Mouse (Mus musculus) skeletal muscle tissue, postnatal 0 days (tissue): Measurements from ENCODE around the gene Csnk1g1. TPM values are rescaled to one million over a fixed set of nuclear protein-coding genes. Genes with fewer than 3 reads are reported as not detected.

Source experiments
- polyA plus RNA-seq: library from polyadenylated mRNA; unstranded; fragments of >200 nt; fragmentation: Nextera tagmentation; extraction: Ambion mirVana; gene quantifications from 2 replicates; pipeline ENCODE4 v1.2.1, GENCODE M21; 2015

The Csnk1g1 gene
- polyA plus RNA-seq, result 4.7 and 5.7 TPM in 2 replicates

GRCm38 (mm10) chr9:65908394-65909300 lies at the start of gene Csnk1g1, which contains the start of gene Trip4:
Gene Csnk1g1 (plus strand): TSS chr9:65908924.
Gene Trip4 (minus strand): TSS chr9:65908794.

GRCm38 (mm10) chr9:65890143-65890628 lies 18.5 kb upstream of the Csnk1g1 start, which contains the start of gene Pclaf:
Gene Pclaf (plus strand): TSS chr9:65890237.

GRCm38 (mm10) chr9:66059583-66060307 lies 151.0 kb downstream of the Csnk1g1 start, which contains the start of gene Ppib:
Gene Ppib (plus strand): TSS chr9:66060222.

DNA sequence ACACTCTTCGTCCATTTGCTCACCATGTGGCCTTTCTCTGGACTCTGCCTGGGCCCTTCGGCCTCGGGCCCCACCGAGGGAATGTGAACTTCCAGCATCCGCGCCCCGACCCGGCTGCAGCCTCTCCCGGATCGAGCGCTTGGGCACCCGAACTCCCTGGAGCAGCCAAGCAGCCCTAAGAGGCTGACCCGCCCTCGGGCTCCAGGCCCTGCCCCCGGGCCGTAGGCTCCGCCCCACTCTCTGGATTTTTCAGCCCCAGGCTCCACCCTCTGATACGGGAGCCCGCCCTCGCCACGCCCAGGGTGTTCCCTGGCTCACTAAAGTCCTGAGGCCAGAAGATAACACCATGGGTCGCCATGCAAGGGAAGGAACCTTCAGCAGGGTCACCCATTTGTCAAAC lies 160.9 kb downstream of the Csnk1g1 start, which contains the start of gene Snx22:
TSS of gene Snx22 (minus strand) at position 137 of the 400 bp plus-strand sequence.

Other genes starting within 250 kb of the Csnk1g1 start
- 250 and 270 TPM in 2 replicates for gene Oaz2, start 240.9 kb upstream of the Csnk1g1 start, polyA plus RNA-seq
- 2.6 and 2.9 TPM in 2 replicates for gene Zfp609, start 81.4 kb upstream of the Csnk1g1 start, polyA plus RNA-seq
- gene Pclaf, start 18.7 kb upstream of the Csnk1g1 start, polyA plus RNA-seq, result 23.7 and 33.2 TPM in 2 replicates
- 14.0 and 15.6 TPM in 2 replicates for gene Trip4, start 130 bp upstream of the Csnk1g1 start, polyA plus RNA-seq
- gene Ppib, start 151.3 kb downstream of the Csnk1g1 start, polyA plus RNA-seq, result 306 and 390 TPM in 2 replicates
- 0.77 and 1.2 TPM in 2 replicates for gene Snx22, start 160.8 kb downstream of the Csnk1g1 start, polyA plus RNA-seq
- 75.9 and 83.1 TPM in 2 replicates for gene Snx1, start 217.7 kb downstream of the Csnk1g1 start, polyA plus RNA-seq
- gene Ciao2a, start 217.7 kb downstream of the Csnk1g1 start, polyA plus RNA-seq, result 99.3 and 111 TPM in 2 replicates
- gene Dapk2, start 249.3 kb downstream of the Csnk1g1 start, polyA plus RNA-seq, result 4.2 and 5.3 TPM in 2 replicates